Mouse (Mus musculus): ENCODE measurements around the gene Lrrk1. TPM values are rescaled to one million over a fixed set of nuclear protein-coding genes. Genes with fewer than 3 reads are reported as not detected.

The Lrrk1 gene
- polyA plus RNA-seq, 1 experiment from 2014 or later: 2.8 TPM

GRCm38 (mm10) chr7:66387419-66387812 is 734 bp downstream of the Lrrk1 start:
- peak overlapping the region; percentile 52 for H3K4me3 ChIP-seq (ENCODE audit: low read depth, low read length)
- peaks cover 3% of the 10 kb centered on the region for H3K27me3 ChIP-seq (ENCODE audit: control insufficient read depth, insufficient read depth, low read depth, low read length)
- H3K4me1 ChIP-seq (ENCODE audit: control insufficient read depth, insufficient read depth, low read length): peaks cover 10% of the 10 kb centered on the region
- H3K9me3 ChIP-seq (replicated peaks; ENCODE audit: control insufficient read depth, low read length, poor library complexity, severe bottlenecking): no peaks in the 10 kb centered on the region
- no peaks in the 10 kb centered on the region for H3K36me3 ChIP-seq (ENCODE audit: control insufficient read depth, insufficient read depth, low read length)
- peak overlapping the region; percentile 98 for H3K4me2 ChIP-seq (ENCODE audit: low read length)
- WGBS: 1% methylated on average over 13 of the region's 13 CpGs
- no peak for ATAC-seq
- H3K9ac ChIP-seq (ENCODE audit: low read depth, low read length): peak overlapping the region; percentile 67
- no peak overlapping the region for H3K27ac ChIP-seq (ENCODE audit: low read length)

- H3K4me3 ChIP-seq (ENCODE audit: low read depth, low read length): no peak overlapping the region
- no peak overlapping the region for H3K9ac ChIP-seq (ENCODE audit: low read depth, low read length)
- no peak for ATAC-seq
- H3K36me3 ChIP-seq (ENCODE audit: control insufficient read depth, insufficient read depth, low read length): no peaks in the 10 kb centered on the region
- H3K4me1 ChIP-seq (ENCODE audit: control insufficient read depth, insufficient read depth, low read length): peaks cover 10% of the 10 kb centered on the region
- H3K4me2 ChIP-seq (ENCODE audit: low read length): no peak overlapping the region
- H3K9me3 ChIP-seq (replicated peaks; ENCODE audit: control insufficient read depth, low read length, poor library complexity, severe bottlenecking): no peaks in the 10 kb centered on the region
- peaks cover 3% of the 10 kb centered on the region for H3K27me3 ChIP-seq (ENCODE audit: control insufficient read depth, insufficient read depth, low read depth, low read length)
- WGBS: 92% methylated on average over 6 of the region's 6 CpGs
- no peak overlapping the region for H3K27ac ChIP-seq (ENCODE audit: low read length)
These were observed 1.7 kb downstream of the Lrrk1 start for GRCm38 (mm10) chr7:66386411-66386810.

GRCm38 (mm10) chr7:66385826-66386225 is 2.3 kb downstream of the Lrrk1 start:
- peaks cover 10% of the 10 kb centered on the region for H3K4me1 ChIP-seq (ENCODE audit: control insufficient read depth, insufficient read depth, low read length)
- no peaks in the 10 kb centered on the region for H3K9me3 ChIP-seq (replicated peaks; ENCODE audit: control insufficient read depth, low read length, poor library complexity, severe bottlenecking)
- H3K36me3 ChIP-seq (ENCODE audit: control insufficient read depth, insufficient read depth, low read length): no peaks in the 10 kb centered on the region
- H3K27me3 ChIP-seq (ENCODE audit: control insufficient read depth, insufficient read depth, low read depth, low read length): peaks cover 3% of the 10 kb centered on the region
- no peak overlapping the region for H3K4me3 ChIP-seq (ENCODE audit: low read depth, low read length)
- WGBS: 95% methylated on average over 12 of the region's 12 CpGs
- ATAC-seq: no peak
- H3K9ac ChIP-seq (ENCODE audit: low read depth, low read length): no peak overlapping the region
- no peak overlapping the region for H3K27ac ChIP-seq (ENCODE audit: low read length)
- H3K4me2 ChIP-seq (ENCODE audit: low read length): no peak overlapping the region

DNA sequence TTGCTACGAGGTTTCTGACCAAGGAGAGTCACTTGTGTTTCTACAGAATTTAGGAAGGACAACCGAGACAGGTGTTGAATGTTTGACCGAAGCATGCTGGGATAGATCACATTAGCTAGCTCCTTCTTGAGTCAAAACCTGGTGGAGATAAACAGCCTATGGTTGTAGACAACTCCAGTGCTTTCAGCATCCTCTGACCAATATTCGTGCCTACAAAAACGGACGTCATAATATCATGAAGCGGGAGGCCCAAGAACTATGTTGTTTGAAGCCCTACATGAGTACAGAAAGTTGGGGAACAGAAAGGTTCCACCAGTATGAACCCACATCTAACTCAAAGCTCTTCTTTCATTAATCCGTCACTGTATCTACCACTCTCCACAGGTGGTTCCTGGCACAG is 3.3 kb downstream of the Lrrk1 start:
- Histone ChIP-seq H3K4me1 (ENCODE audit: control insufficient read depth, insufficient read depth, low read length) (peaks cover 10% of the 10 kb centered on the region), H3K4me3 (ENCODE audit: low read depth, low read length) (no peak overlapping the region), H3K27me3 (ENCODE audit: control insufficient read depth, insufficient read depth, low read depth, low read length) (peaks cover 3% of the 10 kb centered on the region), H3K9ac (ENCODE audit: low read depth, low read length) (no peak overlapping the region), H3K4me2 (ENCODE audit: low read length) (no peak overlapping the region), H3K36me3 (ENCODE audit: control insufficient read depth, insufficient read depth, low read length) (no peaks in the 10 kb centered on the region), H3K27ac (ENCODE audit: low read length) (no peak overlapping the region), H3K9me3 (replicated peaks; ENCODE audit: control insufficient read depth, low read length, poor library complexity, severe bottlenecking) (no peaks in the 10 kb centered on the region)
- WGBS: 92% methylated on average over 8 of the region's 8 CpGs
- no peak for ATAC-seq

DNA sequence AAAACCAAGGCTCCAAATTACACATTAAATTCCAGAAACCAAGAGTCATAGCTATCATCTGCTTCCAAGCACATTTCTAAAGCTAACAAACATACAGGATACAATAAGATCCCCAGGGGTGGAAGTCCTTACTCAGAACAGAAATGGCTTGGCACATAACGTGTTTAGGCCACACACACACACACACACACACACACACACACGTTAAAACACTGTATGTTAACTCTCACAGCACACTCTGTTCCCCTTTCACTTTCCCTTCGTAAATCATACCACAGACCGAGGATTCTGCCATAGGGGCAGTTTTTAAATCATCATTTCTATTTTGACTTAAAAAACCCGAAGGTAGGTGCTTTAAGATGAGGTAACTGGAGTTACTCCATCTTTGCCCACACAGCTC is 3.9 kb downstream of the Lrrk1 start:
- H3K9me3 ChIP-seq (replicated peaks; ENCODE audit: control insufficient read depth, low read length, poor library complexity, severe bottlenecking): no peaks in the 10 kb centered on the region
- 80% methylated on average over 5 of the region's 5 CpGs for WGBS
- H3K9ac ChIP-seq (ENCODE audit: low read depth, low read length): no peak overlapping the region
- ATAC-seq: no peak
- H3K4me1 ChIP-seq (ENCODE audit: control insufficient read depth, insufficient read depth, low read length): peaks cover 10% of the 10 kb centered on the region
- H3K36me3 ChIP-seq (ENCODE audit: control insufficient read depth, insufficient read depth, low read length): no peaks in the 10 kb centered on the region
- H3K27me3 ChIP-seq (ENCODE audit: control insufficient read depth, insufficient read depth, low read depth, low read length): peaks cover 3% of the 10 kb centered on the region
- H3K4me2 ChIP-seq (ENCODE audit: low read length): no peak overlapping the region
- no peak overlapping the region for H3K27ac ChIP-seq (ENCODE audit: low read length)
- no peak overlapping the region for H3K4me3 ChIP-seq (ENCODE audit: low read depth, low read length)

GRCm38 (mm10) chr7:66376560-66376959 is 11.6 kb downstream of the Lrrk1 start:
- H3K9me3 ChIP-seq (replicated peaks; ENCODE audit: control insufficient read depth, low read length, poor library complexity, severe bottlenecking): no peaks in the 10 kb centered on the region
- H3K9ac ChIP-seq (ENCODE audit: low read depth, low read length): no peak overlapping the region
- no peak for ATAC-seq
- no peak overlapping the region for H3K27ac ChIP-seq (ENCODE audit: low read length)
- no peaks in the 10 kb centered on the region for H3K4me1 ChIP-seq (ENCODE audit: control insufficient read depth, insufficient read depth, low read length)
- H3K4me2 ChIP-seq (ENCODE audit: low read length): no peak overlapping the region
- H3K27me3 ChIP-seq (ENCODE audit: control insufficient read depth, insufficient read depth, low read depth, low read length): no peaks in the 10 kb centered on the region
- H3K36me3 ChIP-seq (ENCODE audit: control insufficient read depth, insufficient read depth, low read length): no peaks in the 10 kb centered on the region
- no peak overlapping the region for H3K4me3 ChIP-seq (ENCODE audit: low read depth, low read length)
- 85% methylated on average over 10 of the region's 10 CpGs for WGBS

DNA sequence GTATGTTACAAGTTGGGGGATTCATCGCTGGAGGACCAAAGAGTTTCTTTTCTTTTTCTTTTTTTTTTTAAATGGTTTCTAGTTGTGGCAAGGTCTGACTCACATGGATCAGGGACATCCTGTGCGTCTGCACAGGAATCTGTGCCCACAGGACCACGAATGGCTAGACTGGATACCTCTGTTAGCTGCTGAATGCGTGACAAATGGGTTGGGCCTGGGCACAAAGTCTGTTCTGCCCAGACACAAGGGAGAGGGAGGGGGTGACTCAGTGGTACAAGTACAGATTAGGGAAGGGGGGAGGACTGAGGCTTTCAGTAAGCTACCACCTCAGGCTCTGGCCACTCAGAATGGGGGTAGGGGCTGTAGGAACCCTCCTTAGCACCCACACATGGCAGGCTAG is 12.4 kb downstream of the Lrrk1 start:
- no peak overlapping the region for H3K27ac ChIP-seq (ENCODE audit: low read length)
- ATAC-seq: no peak
- H3K27me3 ChIP-seq (ENCODE audit: control insufficient read depth, insufficient read depth, low read depth, low read length): no peaks in the 10 kb centered on the region
- H3K4me1 ChIP-seq (ENCODE audit: control insufficient read depth, insufficient read depth, low read length): no peaks in the 10 kb centered on the region
- no peak overlapping the region for H3K4me3 ChIP-seq (ENCODE audit: low read depth, low read length)
- WGBS: 84% methylated on average over 4 of the region's 4 CpGs
- H3K4me2 ChIP-seq (ENCODE audit: low read length): no peak overlapping the region
- H3K36me3 ChIP-seq (ENCODE audit: control insufficient read depth, insufficient read depth, low read length): no peaks in the 10 kb centered on the region
- no peak overlapping the region for H3K9ac ChIP-seq (ENCODE audit: low read depth, low read length)
- H3K9me3 ChIP-seq (replicated peaks; ENCODE audit: control insufficient read depth, low read length, poor library complexity, severe bottlenecking): no peaks in the 10 kb centered on the region

DNA sequence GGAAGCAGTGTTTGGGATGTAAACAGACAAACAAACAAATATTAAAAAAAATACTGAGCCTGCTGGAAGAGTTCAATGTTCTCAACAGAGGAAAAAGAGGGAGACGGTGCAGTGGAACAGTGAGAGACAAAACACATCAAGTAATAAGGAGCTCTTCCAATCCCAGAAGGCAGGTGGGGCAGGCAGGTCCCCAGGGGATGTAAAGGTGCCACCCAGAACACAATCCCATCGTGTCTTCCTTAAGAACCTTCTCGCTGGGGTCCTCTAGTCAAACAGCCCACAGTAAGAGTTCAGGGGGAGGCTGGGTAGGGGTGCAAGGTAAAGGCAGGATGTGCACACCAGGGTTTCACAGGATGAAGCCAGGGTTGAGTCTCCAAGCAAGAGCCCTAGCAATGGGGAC is 14.8 kb downstream of the Lrrk1 start:
- no peaks in the 10 kb centered on the region for H3K27me3 ChIP-seq (ENCODE audit: control insufficient read depth, insufficient read depth, low read depth, low read length)

GRCm38 (mm10) chr7:66370970-66371369 is 17.2 kb downstream of the Lrrk1 start:
- no peaks in the 10 kb centered on the region for H3K4me1 ChIP-seq (ENCODE audit: control insufficient read depth, insufficient read depth, low read length)

More for the DNA sequence above, 14.8 kb downstream of the Lrrk1 start:
- no peak overlapping the region for H3K4me3 ChIP-seq (ENCODE audit: low read depth, low read length)
- no peaks in the 10 kb centered on the region for H3K36me3 ChIP-seq (ENCODE audit: control insufficient read depth, insufficient read depth, low read length)
- H3K27ac ChIP-seq (ENCODE audit: low read length): no peak overlapping the region
- 92% methylated on average over 3 of the region's 3 CpGs for WGBS
- ATAC-seq: no peak
- no peaks in the 10 kb centered on the region for H3K9me3 ChIP-seq (replicated peaks; ENCODE audit: control insufficient read depth, low read length, poor library complexity, severe bottlenecking)
- H3K4me1 ChIP-seq (ENCODE audit: control insufficient read depth, insufficient read depth, low read length): no peaks in the 10 kb centered on the region
- H3K4me2 ChIP-seq (ENCODE audit: low read length): no peak overlapping the region
- H3K9ac ChIP-seq (ENCODE audit: low read depth, low read length): no peak overlapping the region

More at GRCm38 (mm10) chr7:66370970-66371369, 17.2 kb downstream of the Lrrk1 start:
- no peak overlapping the region for H3K27ac ChIP-seq (ENCODE audit: low read length)
- no peak overlapping the region for H3K9ac ChIP-seq (ENCODE audit: low read depth, low read length)
- H3K27me3 ChIP-seq (ENCODE audit: control insufficient read depth, insufficient read depth, low read depth, low read length): no peaks in the 10 kb centered on the region
- no peak for ATAC-seq
- H3K36me3 ChIP-seq (ENCODE audit: control insufficient read depth, insufficient read depth, low read length): no peaks in the 10 kb centered on the region
- no peak overlapping the region for H3K4me3 ChIP-seq (ENCODE audit: low read depth, low read length)
- no peak overlapping the region for H3K4me2 ChIP-seq (ENCODE audit: low read length)
- no peaks in the 10 kb centered on the region for H3K9me3 ChIP-seq (replicated peaks; ENCODE audit: control insufficient read depth, low read length, poor library complexity, severe bottlenecking)
- WGBS: 92% methylated on average over 6 of the region's 6 CpGs
